Mouse (Mus musculus) megakaryocyte, embryonic 14.5 days (primary cell): ENCODE data around the gene Spata5.

Source experiments
- FLI1 ChIP-seq: IDR thresholded peaks from 2 replicates; pipeline ENCODE4 v1.6.1; 2012; ENCODE audit warnings: low read length, inconsistent platforms, mixed read lengths
- GATA1 ChIP-seq: IDR thresholded peaks from 3 replicates; pipeline ENCODE4 v1.6.1; 2012; ENCODE audit warnings: mixed read lengths, low read length, inconsistent platforms, borderline replicate concordance

GRCm38 (mm10) chr3:37476485-37476884 is 56.8 kb downstream of the Spata5 start:
- TF ChIP-seq GATA1 (no peak), FLI1 (no peak)
